Mouse (Mus musculus) forelimb bud, embryonic 11.5 days (tissue): ENCODE measurements around the gene Stat3.

Experiments used
- DNase-seq: peaks from one replicate; pipeline ENCODE4 v3.0.0-alpha.2; 2012; ENCODE audit warnings: low read depth, low spot score

Gene Stat3

GRCm38 (mm10) chr11:100964180-100964579 is 24.8 kb upstream of the Stat3 start:
- no peak for DNase-seq

GRCm38 (mm10) chr11:100963647-100964046 is 24.3 kb upstream of the Stat3 start:
- DNase-seq: no peak

GRCm38 (mm10) chr11:100962371-100962911 is 23.1 kb upstream of the Stat3 start:
- no peak for DNase-seq

GRCm38 (mm10) chr11:100960540-100960939 is 21.2 kb upstream of the Stat3 start:
- no peak for DNase-seq

GRCm38 (mm10) chr11:100959826-100960225 is 20.5 kb upstream of the Stat3 start:
- no peak for DNase-seq

- DNase-seq: peak; percentile 82
Measured at GRCm38 (mm10) chr11:100959464-100959810, 20.1 kb upstream of the Stat3 start.

- DNase-seq: no peak
Measured at GRCm38 (mm10) chr11:100958613-100959463, 19.5 kb upstream of the Stat3 start.

- DNase-seq: no peak
Measured at GRCm38 (mm10) chr11:100957915-100958469, 18.7 kb upstream of the Stat3 start.

GRCm38 (mm10) chr11:100957244-100957643 is 17.9 kb upstream of the Stat3 start:
- DNase-seq: peak; percentile 82

GRCm38 (mm10) chr11:100949540-100949939 is 10.2 kb upstream of the Stat3 start:
- DNase-seq: no peak

- DNase-seq: no peak
Measured at GRCm38 (mm10) chr11:100948317-100948716, 9.0 kb upstream of the Stat3 start.

- DNase-seq: no peak
Measured at GRCm38 (mm10) chr11:100947548-100947947, 8.2 kb upstream of the Stat3 start.

- no peak for DNase-seq
Measured at GRCm38 (mm10) chr11:100946862-100947261, 7.5 kb upstream of the Stat3 start.

- no peak for DNase-seq
Measured at GRCm38 (mm10) chr11:100942388-100942787, 3.0 kb upstream of the Stat3 start.

GRCm38 (mm10) chr11:100938711-100939511 is 429 bp downstream of the Stat3 start:
- no peak for DNase-seq

GRCm38 (mm10) chr11:100938112-100938511 is 1.2 kb downstream of the Stat3 start:
- no peak for DNase-seq

GRCm38 (mm10) chr11:100937295-100937694 is 2.0 kb downstream of the Stat3 start:
- no peak for DNase-seq

GRCm38 (mm10) chr11:100935373-100936355 is 3.7 kb downstream of the Stat3 start:
- no peak for DNase-seq

GRCm38 (mm10) chr11:100931254-100931921 is 8.0 kb downstream of the Stat3 start:
- no peak for DNase-seq

GRCm38 (mm10) chr11:100930611-100931010 is 8.7 kb downstream of the Stat3 start:
- no peak for DNase-seq
